Mouse (Mus musculus) midbrain, postnatal 0 days (tissue): Measurements from ENCODE around the gene Prl2a1. TPM values are rescaled to one million over a fixed set of nuclear protein-coding genes. Genes with fewer than 3 reads are reported as not detected.
"Not testable (repeated sequence)": the region's sequence is repeated elsewhere in the genome, so short reads cannot be mapped to it uniquely, and the experiment has no call there.

Source experiments
- ATAC-seq: fragments of 200-750 bp; cut with Nextera tagmentation; 2 replicates; pipeline ENCODE4 v1.8.0; 2017; ENCODE audit warnings: moderate number of reproducible peaks, mild to moderate bottlenecking, moderate TSS enrichment, moderate library complexity; ENCODE audit not compliant: low FRiP score
- DNase-seq: peaks from one replicate; pipeline ENCODE4 v3.0.0-alpha.2; 2015; ENCODE audit warnings: low spot score
- H3K27ac ChIP-seq: fragments of 300-500 bp; sonication (generic); 2 replicates; pipeline ENCODE4 v1.5.1; 2014; ENCODE audit warnings: low read depth, mild to moderate bottlenecking, low read length, mixed read lengths
- H3K27me3 ChIP-seq: fragments of 300-500 bp; sonication (generic); 2 replicates; pipeline ENCODE4 v1.6.1; 2014; ENCODE audit warnings: low read length, control low read depth, mixed read lengths; ENCODE audit not compliant: insufficient read depth
- H3K36me3 ChIP-seq: fragments of 300-500 bp; sonication (generic); 2 replicates; pipeline ENCODE4 v1.6.1; 2014; ENCODE audit warnings: low read length, control low read depth, mixed read lengths; ENCODE audit not compliant: insufficient read depth
- H3K4me1 ChIP-seq: fragments of 300-500 bp; sonication (generic); 2 replicates; pipeline ENCODE4 v1.6.1; 2014; ENCODE audit warnings: mild to moderate bottlenecking, control low read depth, antibody characterized with exemption, low read length, mixed read lengths; ENCODE audit not compliant: insufficient read depth
- H3K4me2 ChIP-seq: fragments of 300-500 bp; sonication (generic); 2 replicates; pipeline ENCODE4 v1.6.1; 2014; ENCODE audit warnings: low read depth, mild to moderate bottlenecking, low read length, mixed read lengths; ENCODE audit not compliant: poor library complexity, severe bottlenecking
- H3K4me3 ChIP-seq: fragments of 300-500 bp; sonication (generic); 2 replicates; pipeline ENCODE4 v1.5.1; 2014; ENCODE audit warnings: low read depth, mild to moderate bottlenecking, low read length, moderate library complexity
- H3K9ac ChIP-seq: fragments of 300-500 bp; sonication (generic); replicated peaks from 2 replicates; pipeline ENCODE4 v1.6.1; 2014; ENCODE audit warnings: mild to moderate bottlenecking, low read length, moderate library complexity, mixed read lengths; ENCODE audit not compliant: poor library complexity, severe bottlenecking
- H3K9me3 ChIP-seq: fragments of 300-500 bp; sonication (generic); 2 replicates; pipeline ENCODE4 v1.6.1; 2016; ENCODE audit warnings: low read length, control low read depth
- CTCF ChIP-seq: IDR thresholded peaks from 2 replicates; pipeline ENCODE4 v1.5.1; 2016; ENCODE audit warnings: antibody characterized with exemption, mild to moderate bottlenecking
- WGBS: fragments of 180-500 bp; shearing (Covaris S2); extraction: QIAGEN DNeasy Blood & Tissue Kit; methylation state at CpG from one replicate; pipeline ENCODE4 v1.1.7; 2014; 5-methylcytosine and 5-hydroxymethylcytosine counted together
- polyA plus RNA-seq: library from polyadenylated mRNA; unstranded; fragments of >200 nt; fragmentation: Nextera tagmentation; extraction: Ambion mirVana; gene quantifications from 2 replicates; pipeline ENCODE4 v1.2.1, GENCODE M21; 2015
- total RNA-seq: library from RNA; depleted of rRNA; stranded (reverse); fragments of >200 nt; gene quantifications from 2 replicates; pipeline ENCODE4 v1.2.3, GENCODE M21; 2014; rRNA removed

The Prl2a1 gene
- not detected in 2 replicates for total RNA-seq
- polyA plus RNA-seq = 0.17 TPM in 1 of 2 replicates, not detected in the other

GRCm38 (mm10) chr13:27801354-27801753 lies at the start of gene Prl2a1:
Gene Prl2a1, plus strand, starts transcription at chr13:27801654.
- Histone ChIP-seq H3K27me3 (no peaks in the 10 kb centered on the region), H3K9me3 (no peaks in the 10 kb centered on the region), H3K9ac (no peak within 1 kb of the TSS), H3K27ac (no peak within 1 kb of the TSS), H3K4me2 (no peak within 1 kb of the TSS), H3K4me3 (no peak within 1 kb of the TSS), H3K36me3 (no peaks in the 10 kb centered on the region), H3K4me1 (no peaks in the 10 kb centered on the region)
- ATAC-seq = no peak
- no peak for DNase-seq
- TF ChIP-seq CTCF = no peak
- WGBS = 95% methylated on average over 1 of the region's 1 CpGs

- not testable (repeated sequence) for H3K9ac ChIP-seq, H3K27ac ChIP-seq, H3K4me3 ChIP-seq, H3K4me1 ChIP-seq, H3K27me3 ChIP-seq, H3K4me2 ChIP-seq, ATAC-seq, DNase-seq, H3K9me3 ChIP-seq, H3K36me3 ChIP-seq
- WGBS = 96% methylated on average over 2 of the region's 3 CpGs
These were observed 20.8 kb upstream of the Prl2a1 start, which contains the start of gene Prl7c1 for GRCm38 (mm10) chr13:27780704-27781103. Gene Prl7c1, minus strand, starts transcription at chr13:27780804.

GRCm38 (mm10) chr13:27799303-27799702 lies 2.2 kb upstream of the Prl2a1 start:
- Histone ChIP-seq H3K4me1 (no peaks in the 10 kb centered on the region), H3K27ac (no peak overlapping the region), H3K9me3 (no peaks in the 10 kb centered on the region), H3K4me2 (no peak overlapping the region), H3K36me3 (no peaks in the 10 kb centered on the region), H3K27me3 (no peaks in the 10 kb centered on the region), H3K9ac (no peak overlapping the region), H3K4me3 (no peak overlapping the region)
- 89% methylated on average over 4 of the region's 4 CpGs for WGBS
- no peak for DNase-seq
- ATAC-seq = no peak
- no peak for TF ChIP-seq CTCF

- H3K27ac ChIP-seq = no peak overlapping the region
- H3K4me3 ChIP-seq = no peak overlapping the region
- no peaks in the 10 kb centered on the region for H3K36me3 ChIP-seq
- H3K27me3 ChIP-seq = no peaks in the 10 kb centered on the region
- H3K4me1 ChIP-seq = no peaks in the 10 kb centered on the region
- no peak overlapping the region for H3K4me2 ChIP-seq
- DNase-seq (no peak), ATAC-seq (no peak)
- TF ChIP-seq CTCF = no peak
- H3K9ac ChIP-seq = no peak overlapping the region
- WGBS = 97% methylated on average over 1 of the region's 1 CpGs
- H3K9me3 ChIP-seq = no peaks in the 10 kb centered on the region
These were observed 1.3 kb downstream of the Prl2a1 start for GRCm38 (mm10) chr13:27802765-27803164.

- 91% methylated on average over 3 of the region's 3 CpGs for WGBS
- H3K4me3 ChIP-seq = no peak within 1 kb of the TSS
- H3K9me3 ChIP-seq = no peaks in the 10 kb centered on the region
- ATAC-seq (no peak), DNase-seq (no peak)
- H3K4me2 ChIP-seq = no peak within 1 kb of the TSS
- no peak within 1 kb of the TSS for H3K27ac ChIP-seq
- H3K27me3 ChIP-seq = no peaks in the 10 kb centered on the region
- H3K4me1 ChIP-seq = no peaks in the 10 kb centered on the region
- H3K36me3 ChIP-seq = no peaks in the 10 kb centered on the region
- TF ChIP-seq CTCF = no peak
- H3K9ac ChIP-seq = no peak within 1 kb of the TSS
These were observed 47.6 kb downstream of the Prl2a1 start, which contains the start of gene Prl2c1 for GRCm38 (mm10) chr13:27849042-27849441. Gene Prl2c1, plus strand, starts transcription at chr13:27849342.

Other genes starting within 250 kb of the Prl2a1 start
- not detected in 2 replicates for gene Prl8a9, start 237.0 kb upstream of the Prl2a1 start, total RNA-seq
- not detected in 2 replicates for gene Prl8a9, start 237.0 kb upstream of the Prl2a1 start, polyA plus RNA-seq
- not detected in 2 replicates for gene Prl8a1, start 219.5 kb upstream of the Prl2a1 start, total RNA-seq
- gene Prl8a1, start 219.5 kb upstream of the Prl2a1 start, polyA plus RNA-seq = not detected in 2 replicates
- not detected in 2 replicates for gene Prl7b1, start 191.1 kb upstream of the Prl2a1 start, total RNA-seq
- not detected in 2 replicates for gene Prl7b1, start 191.1 kb upstream of the Prl2a1 start, polyA plus RNA-seq
- not detected in 2 replicates for gene Prl7a1, start 159.2 kb upstream of the Prl2a1 start, total RNA-seq
- gene Prl7a1, start 159.2 kb upstream of the Prl2a1 start, polyA plus RNA-seq = not detected in 2 replicates
- not detected in 2 replicates for gene Prl7a2, start 133.6 kb upstream of the Prl2a1 start, total RNA-seq
- gene Prl7a2, start 133.6 kb upstream of the Prl2a1 start, polyA plus RNA-seq = not detected in 2 replicates
- not detected in 2 replicates for gene Prl7d1, start 84.9 kb upstream of the Prl2a1 start, total RNA-seq
- gene Prl7d1, start 84.9 kb upstream of the Prl2a1 start, polyA plus RNA-seq = not detected in 2 replicates
- gene Prl7c1, start 20.9 kb upstream of the Prl2a1 start, total RNA-seq = not detected in 2 replicates
- gene Prl7c1, start 20.9 kb upstream of the Prl2a1 start, polyA plus RNA-seq = 0.17 TPM in 1 of 2 replicates, not detected in the other
- gene Prl2c1, start 47.7 kb downstream of the Prl2a1 start, total RNA-seq = not detected in 2 replicates
- not detected in 2 replicates for gene Prl2c1, start 47.7 kb downstream of the Prl2a1 start, polyA plus RNA-seq
- gene Prl4a1, start 214.6 kb downstream of the Prl2a1 start, total RNA-seq = not detected in 2 replicates
- gene Prl4a1, start 214.6 kb downstream of the Prl2a1 start, polyA plus RNA-seq = not detected in 2 replicates